Mouse (Mus musculus): ENCODE results near the gene Hist1h2af. TPM values are rescaled to one million over a fixed set of nuclear protein-coding genes. Genes with fewer than 3 reads are reported as not detected.

Hist1h2af gene
- total RNA-seq, 2 experiments from 2014 or later = 23.4 to 33.5 TPM

- no peak for DNase-seq (ENCODE audit: low spot score in 2 of 2)
These were observed 20.2 kb upstream of the Hist1h2af start for GRCm38 (mm10) chr13:23513517-23513916.

GRCm38 (mm10) chr13:23515281-23515680, 18.4 kb upstream of the Hist1h2af start:
- no peak for DNase-seq (ENCODE audit: low spot score in 2 of 2)

- no peak for DNase-seq (ENCODE audit: low spot score in 2 of 2)
These were observed 17.7 kb upstream of the Hist1h2af start for GRCm38 (mm10) chr13:23515826-23516620.

GRCm38 (mm10) chr13:23516822-23517602, 16.7 kb upstream of the Hist1h2af start:
- peak; percentile 68 to 89 for DNase-seq (ENCODE audit: low spot score in 2 of 2)

GRCm38 (mm10) chr13:23517603-23518294, 16.0 kb upstream of the Hist1h2af start:
- peak; percentile 88 to 97 for DNase-seq (ENCODE audit: low spot score in 2 of 2)

GRCm38 (mm10) chr13:23518295-23518603, 15.5 kb upstream of the Hist1h2af start:
- DNase-seq (ENCODE audit: low spot score in 2 of 2) = no peak

GRCm38 (mm10) chr13:23518885-23519284, 14.8 kb upstream of the Hist1h2af start:
- DNase-seq (ENCODE audit: low spot score in 2 of 2) = peak; percentile 71 to 93

- DNase-seq (ENCODE audit: low spot score in 2 of 2) = peak; percentile 72 to 92
These were observed 14.3 kb upstream of the Hist1h2af start for GRCm38 (mm10) chr13:23519416-23519815.

- DNase-seq (ENCODE audit: low spot score in 2 of 2) = peak; percentile 62 to 83
These were observed 12.0 kb upstream of the Hist1h2af start for GRCm38 (mm10) chr13:23521703-23522102.

- no peak for DNase-seq (ENCODE audit: low spot score in 2 of 2)
These were observed 9.7 kb upstream of the Hist1h2af start for GRCm38 (mm10) chr13:23523976-23524375.

GRCm38 (mm10) chr13:23524654-23525053, 9.1 kb upstream of the Hist1h2af start:
- peak; percentile 73 to 80 for DNase-seq (ENCODE audit: low spot score in 2 of 2)

- no peak for DNase-seq (ENCODE audit: low spot score in 2 of 2)
These were observed 7.8 kb upstream of the Hist1h2af start for GRCm38 (mm10) chr13:23525901-23526300.

- DNase-seq (ENCODE audit: low spot score in 2 of 2) = peak; percentile 94 to 96
These were observed 7.4 kb upstream of the Hist1h2af start for GRCm38 (mm10) chr13:23526312-23526711.

GRCm38 (mm10) chr13:23529005-23529404, 4.7 kb upstream of the Hist1h2af start:
- no peak for DNase-seq (ENCODE audit: low spot score in 2 of 2)

GRCm38 (mm10) chr13:23529480-23530165, 4.1 kb upstream of the Hist1h2af start:
- DNase-seq (ENCODE audit: low spot score in 2 of 2) = no peak

GRCm38 (mm10) chr13:23530181-23530900, 3.4 kb upstream of the Hist1h2af start:
- peak; percentile 78 to 88 for DNase-seq (ENCODE audit: low spot score in 2 of 2)

GRCm38 (mm10) chr13:23530901-23531875, 2.5 kb upstream of the Hist1h2af start, which contains the start of gene Hist1h4h:
TSS of gene Hist1h4h (plus strand) at chr13:23531050.
- DNase-seq (ENCODE audit: low spot score in 2 of 2) = peak; percentile 96 to 99

GRCm38 (mm10) chr13:23532262-23533075, 1.2 kb upstream of the Hist1h2af start:
- DNase-seq (ENCODE audit: low spot score in 2 of 2) = no peak
